Mouse (Mus musculus) midbrain, embryonic 13.5 days (tissue): Measurements from ENCODE around the gene Thtpa. TPM values are rescaled to one million over a fixed set of nuclear protein-coding genes. Genes with fewer than 3 reads are reported as not detected.

Experiments used
- ATAC-seq: fragments of 200-750 bp; cut with Nextera tagmentation; 2 replicates; pipeline ENCODE4 v1.8.0; 2017; ENCODE audit warnings: mild to moderate bottlenecking, moderate TSS enrichment, moderate library complexity
- H3K27ac ChIP-seq: fragments of 300-500 bp; sonication (generic); 2 replicates; pipeline ENCODE4 v1.5.1; 2015; ENCODE audit warnings: inconsistent platforms, mild to moderate bottlenecking, moderate library complexity
- H3K27me3 ChIP-seq: fragments of 300-500 bp; sonication (generic); 2 replicates; pipeline ENCODE4 v1.6.1; 2015; ENCODE audit warnings: mild to moderate bottlenecking, inconsistent platforms
- H3K36me3 ChIP-seq: fragments of 300-500 bp; sonication (generic); 2 replicates; pipeline ENCODE4 v1.6.1; 2015; ENCODE audit warnings: mild to moderate bottlenecking, inconsistent platforms
- H3K4me1 ChIP-seq: fragments of 300-500 bp; sonication (generic); replicated peaks from 2 replicates; pipeline ENCODE4 v1.6.1; 2015; ENCODE audit warnings: inconsistent platforms
- H3K4me2 ChIP-seq: fragments of 300-500 bp; sonication (generic); replicated peaks from 2 replicates; pipeline ENCODE4 v1.6.1; 2015; ENCODE audit warnings: moderate library complexity, mild to moderate bottlenecking, inconsistent platforms
- H3K4me3 ChIP-seq: fragments of 300-500 bp; sonication (generic); replicated peaks from 2 replicates; pipeline ENCODE4 v1.5.1; 2015; ENCODE audit warnings: mild to moderate bottlenecking, inconsistent platforms
- H3K9ac ChIP-seq: fragments of 300-500 bp; sonication (generic); replicated peaks from 2 replicates; pipeline ENCODE4 v1.6.1; 2015; ENCODE audit warnings: mild to moderate bottlenecking, inconsistent platforms
- H3K9me3 ChIP-seq: fragments of 300-500 bp; sonication (generic); 2 replicates; pipeline ENCODE4 v1.6.1; 2016; ENCODE audit warnings: mild to moderate bottlenecking, inconsistent platforms
- WGBS: fragments of 180-500 bp; shearing (Covaris S2); methylation state at CpG from one replicate; pipeline ENCODE4 v1.1.7; 2015; 5-methylcytosine and 5-hydroxymethylcytosine counted together
- polyA plus RNA-seq: library from polyadenylated mRNA; unstranded; fragments of >200 nt; fragmentation: Nextera tagmentation; extraction: Ambion mirVana; gene quantifications from 2 replicates; pipeline ENCODE4 v1.2.1, GENCODE M21; 2015

Gene Thtpa
- polyA plus RNA-seq, 1 experiment from 2014 or later, result 32.1 TPM

DNA sequence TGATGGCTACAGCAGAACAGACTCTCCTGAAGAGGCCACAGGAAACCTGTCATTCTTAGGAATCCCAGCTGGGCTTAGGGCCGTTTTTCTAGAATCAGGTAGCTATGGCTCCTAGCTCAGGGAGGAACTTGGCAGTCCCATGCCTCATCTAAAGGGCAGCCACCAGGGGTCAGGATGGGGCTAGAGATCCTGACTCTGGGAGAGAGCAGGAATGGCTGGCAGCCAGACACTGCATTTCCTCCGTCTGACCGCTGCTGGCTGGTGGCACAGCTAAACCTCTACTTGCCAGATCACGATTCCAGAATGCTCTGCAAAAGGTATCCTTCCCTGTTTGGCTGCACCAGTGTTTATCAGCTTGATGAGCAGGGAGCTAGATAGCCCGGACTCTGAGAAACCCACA is 27.4 kb downstream of the Thtpa start:
- H3K4me1 ChIP-seq, result peaks cover 22% of the 10 kb centered on the region
- peaks cover 4% of the 10 kb centered on the region; the same call in 1 of the 2 replicates for H3K27me3 ChIP-seq
- H3K27ac ChIP-seq, result peak overlapping the region; percentile 84
- H3K4me2 ChIP-seq, result peak overlapping the region; percentile 41
- H3K9ac ChIP-seq, result peak overlapping the region; percentile 52
- H3K4me3 ChIP-seq, result no peak overlapping the region
- WGBS, result 5% methylated on average over 5 of the region's 5 CpGs
- H3K9me3 ChIP-seq, result no peaks in the 10 kb centered on the region
- ATAC-seq, result peak; percentile 92
- no peaks in the 10 kb centered on the region for H3K36me3 ChIP-seq

- Histone ChIP-seq H3K9ac (peak overlapping the region; percentile 52), H3K27ac (peak overlapping the region; percentile 84), H3K27me3 (peaks cover 3% of the 10 kb centered on the region; the same call in 1 of the 2 replicates), H3K4me2 (peak overlapping the region; percentile 41), H3K4me1 (peaks cover 17% of the 10 kb centered on the region), H3K4me3 (no peak overlapping the region), H3K36me3 (no peaks in the 10 kb centered on the region), H3K9me3 (no peaks in the 10 kb centered on the region)
- ATAC-seq, result peak; percentile 55
- 22% methylated on average over 8 of the region's 8 CpGs for WGBS
These were observed 27.8 kb downstream of the Thtpa start for GRCm38 (mm10) chr14:55122359-55122758.

- Histone ChIP-seq H3K36me3 (no peaks in the 10 kb centered on the region), H3K9me3 (no peaks in the 10 kb centered on the region), H3K4me3 (no peak overlapping the region), H3K4me1 (peaks cover 15% of the 10 kb centered on the region), H3K4me2 (no peak overlapping the region), H3K27ac (no peak overlapping the region), H3K9ac (no peak overlapping the region), H3K27me3 (no peaks in the 10 kb centered on the region)
- WGBS, result 89% methylated on average over 5 of the region's 5 CpGs
- ATAC-seq, result no peak
These were observed 31.1 kb downstream of the Thtpa start for GRCm38 (mm10) chr14:55125711-55126110.

DNA sequence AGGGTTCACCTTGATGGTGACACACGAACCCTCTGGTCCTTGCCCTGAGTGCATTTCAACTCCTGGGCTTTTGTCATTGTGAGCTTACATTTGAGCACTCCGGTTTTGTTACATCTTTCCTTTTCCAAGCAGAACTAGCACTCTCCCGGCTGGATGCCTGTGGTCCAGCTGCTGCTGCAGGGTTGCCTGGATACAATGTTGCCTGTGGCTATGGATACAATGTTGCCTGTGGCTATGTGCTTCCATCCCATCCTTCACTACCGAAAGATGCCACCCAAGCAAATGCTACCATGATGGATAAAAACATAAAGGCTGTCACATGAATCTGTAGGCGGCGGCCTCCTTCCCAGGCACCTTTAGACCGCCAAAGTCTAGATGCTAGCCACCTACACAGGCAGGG is 31.9 kb downstream of the Thtpa start:
- Histone ChIP-seq H3K4me3 (no peak overlapping the region), H3K4me1 (peaks cover 15% of the 10 kb centered on the region), H3K4me2 (no peak overlapping the region), H3K9me3 (no peaks in the 10 kb centered on the region), H3K27me3 (no peaks in the 10 kb centered on the region), H3K27ac (no peak overlapping the region), H3K36me3 (no peaks in the 10 kb centered on the region), H3K9ac (no peak overlapping the region)
- 68% methylated on average over 7 of the region's 7 CpGs for WGBS
- ATAC-seq, result no peak

- Histone ChIP-seq H3K9ac (no peak overlapping the region), H3K9me3 (no peaks in the 10 kb centered on the region), H3K27me3 (no peaks in the 10 kb centered on the region), H3K4me1 (no peaks in the 10 kb centered on the region), H3K4me3 (no peak overlapping the region), H3K36me3 (no peaks in the 10 kb centered on the region), H3K4me2 (no peak overlapping the region), H3K27ac (no peak overlapping the region)
- ATAC-seq, result no peak
- WGBS, result 67% methylated on average over 8 of the region's 8 CpGs
These were observed 41.1 kb downstream of the Thtpa start for GRCm38 (mm10) chr14:55135676-55136075.

GRCm38 (mm10) chr14:55139313-55139712 is 44.7 kb downstream of the Thtpa start:
- H3K4me2 ChIP-seq, result no peak overlapping the region
- H3K27ac ChIP-seq, result no peak overlapping the region
- H3K4me3 ChIP-seq, result no peak overlapping the region
- no peaks in the 10 kb centered on the region for H3K4me1 ChIP-seq
- no peak overlapping the region for H3K9ac ChIP-seq
- no peak for ATAC-seq
- 42% methylated on average over 7 of the region's 7 CpGs for WGBS
- H3K36me3 ChIP-seq, result no peaks in the 10 kb centered on the region
- no peaks in the 10 kb centered on the region for H3K27me3 ChIP-seq
- no peaks in the 10 kb centered on the region for H3K9me3 ChIP-seq

GRCm38 (mm10) chr14:55146324-55146723 is 51.7 kb downstream of the Thtpa start:
- Histone ChIP-seq H3K9me3 (no peaks in the 10 kb centered on the region), H3K4me2 (no peak overlapping the region), H3K27me3 (no peaks in the 10 kb centered on the region), H3K4me1 (peaks cover 14% of the 10 kb centered on the region), H3K27ac (no peak overlapping the region), H3K9ac (no peak overlapping the region), H3K36me3 (no peaks in the 10 kb centered on the region), H3K4me3 (no peak overlapping the region)
- 90% methylated on average over 1 of the region's 1 CpGs for WGBS
- no peak for ATAC-seq

GRCm38 (mm10) chr14:55146829-55147401 is 52.3 kb downstream of the Thtpa start:
- Histone ChIP-seq H3K27ac (no peak overlapping the region), H3K4me3 (no peak overlapping the region), H3K9me3 (no peaks in the 10 kb centered on the region), H3K4me1 (peaks cover 14% of the 10 kb centered on the region), H3K9ac (no peak overlapping the region), H3K27me3 (no peaks in the 10 kb centered on the region), H3K4me2 (no peak overlapping the region), H3K36me3 (no peaks in the 10 kb centered on the region)
- 93% methylated on average over 12 of the region's 12 CpGs for WGBS
- no peak for ATAC-seq

- H3K4me2 ChIP-seq, result no peak overlapping the region
- H3K4me1 ChIP-seq, result peaks cover 16% of the 10 kb centered on the region
- WGBS, result 21% methylated on average over 5 of the region's 5 CpGs
- no peaks in the 10 kb centered on the region for H3K27me3 ChIP-seq
- no peaks in the 10 kb centered on the region for H3K9me3 ChIP-seq
- H3K4me3 ChIP-seq, result no peak overlapping the region
- H3K9ac ChIP-seq, result no peak overlapping the region; the same call in 1 of the 2 replicates
- ATAC-seq, result peak; percentile 78
- H3K36me3 ChIP-seq, result no peaks in the 10 kb centered on the region
- H3K27ac ChIP-seq, result 0 out of 2 replicates have a peak overlapping the region, but pooled peaks have one; percentile 56
These were observed 53.9 kb downstream of the Thtpa start for GRCm38 (mm10) chr14:55148363-55148915.

Other genes starting within 250 kb of the Thtpa start
- gene Homez, start 223.8 kb upstream of the Thtpa start, polyA plus RNA-seq, result 11.7 and 13.5 TPM in 2 replicates
- 0.98 and 2.2 TPM in 2 replicates for gene Ppp1r3e, start 217.2 kb upstream of the Thtpa start, polyA plus RNA-seq
- gene Bcl2l2, start 211.4 kb upstream of the Thtpa start, polyA plus RNA-seq, result 4.4 and 4.9 TPM in 2 replicates
- 0.18 TPM in 1 of 2 replicates, not detected in the other for gene Gm20521, start 211.3 kb upstream of the Thtpa start, polyA plus RNA-seq
- gene Pabpn1, start 202.3 kb upstream of the Thtpa start, polyA plus RNA-seq, result 178 and 203 TPM in 2 replicates
- 119 and 158 TPM in 2 replicates for gene Slc22a17, start 181.7 kb upstream of the Thtpa start, polyA plus RNA-seq
- gene Efs, start 168.7 kb upstream of the Thtpa start, polyA plus RNA-seq, result 18.0 and 21.6 TPM in 2 replicates
- 0.15 and 0.19 TPM in 2 replicates for gene Il25, start 162.1 kb upstream of the Thtpa start, polyA plus RNA-seq
- gene Cmtm5, start 158.5 kb upstream of the Thtpa start, polyA plus RNA-seq, result 1.9 and 2.0 TPM in 2 replicates
- 0.75 and 1.3 TPM in 2 replicates for gene Myh6, start 127.9 kb upstream of the Thtpa start, polyA plus RNA-seq
- not detected in 2 replicates for gene Gm17428, start 117.9 kb upstream of the Thtpa start, polyA plus RNA-seq
- 4.6 and 5.3 TPM in 2 replicates for gene Myh7, start 100.2 kb upstream of the Thtpa start, polyA plus RNA-seq
- gene Ngdn, start 79.3 kb upstream of the Thtpa start, polyA plus RNA-seq, result 60.4 and 62.7 TPM in 2 replicates
- 35.5 and 39.9 TPM in 2 replicates for gene Zfhx2, start 2.5 kb upstream of the Thtpa start, polyA plus RNA-seq
- gene Ap1g2, start 11.8 kb downstream of the Thtpa start, polyA plus RNA-seq, result 7.9 and 8.2 TPM in 2 replicates
- gene Jph4, start 22.2 kb downstream of the Thtpa start, polyA plus RNA-seq, result 18.2 and 19.9 TPM in 2 replicates
- 0.31 and 0.35 TPM in 2 replicates for gene Dhrs2, start 127.2 kb downstream of the Thtpa start, polyA plus RNA-seq